Mouse (Mus musculus) right cerebral cortex, postnatal 4 days (tissue): ENCODE results near the gene Ppip5k2.
"Not testable (repeated sequence)": the region's sequence is repeated elsewhere in the genome, so short reads cannot be mapped to it uniquely, and the experiment has no call there.

Experiments used
- DNase-seq: peaks from one replicate; pipeline ENCODE4 v3.0.0-alpha.2; 2022

The Ppip5k2 gene

GRCm38 (mm10) chr1:97769904-97770753 is at the start of gene Ppip5k2, which contains the start of gene Gin1:
TSS of gene Ppip5k2 (minus strand) at chr1:97770411.
TSS of gene Gin1 (plus strand) at chr1:97770172.
- peak; percentile 93 for DNase-seq

GRCm38 (mm10) chr1:97809255-97809912 is 39.2 kb upstream of the Ppip5k2 start:
- no peak for DNase-seq

GRCm38 (mm10) chr1:97804520-97804919 is 34.3 kb upstream of the Ppip5k2 start:
- no peak for DNase-seq

GRCm38 (mm10) chr1:97802207-97802902 is 32.1 kb upstream of the Ppip5k2 start:
- DNase-seq = no peak

GRCm38 (mm10) chr1:97795936-97796335 is 25.7 kb upstream of the Ppip5k2 start:
- DNase-seq = no peak

GRCm38 (mm10) chr1:97794110-97794509 is 23.9 kb upstream of the Ppip5k2 start:
- no peak for DNase-seq

- DNase-seq = no peak
Measured at GRCm38 (mm10) chr1:97788490-97788889, 18.3 kb upstream of the Ppip5k2 start.

GRCm38 (mm10) chr1:97787674-97788073 is 17.5 kb upstream of the Ppip5k2 start:
- DNase-seq = no peak

- no peak for DNase-seq
Measured at GRCm38 (mm10) chr1:97785685-97786393, 15.6 kb upstream of the Ppip5k2 start.

GRCm38 (mm10) chr1:97784928-97785327 is 14.7 kb upstream of the Ppip5k2 start:
- no peak for DNase-seq

GRCm38 (mm10) chr1:97781674-97782073 is 11.5 kb upstream of the Ppip5k2 start:
- DNase-seq = no peak

GRCm38 (mm10) chr1:97773973-97774372 is 3.8 kb upstream of the Ppip5k2 start:
- DNase-seq = no peak

- no peak for DNase-seq
Measured at GRCm38 (mm10) chr1:97773362-97773761, 3.2 kb upstream of the Ppip5k2 start.

GRCm38 (mm10) chr1:97771727-97772126 is 1.5 kb upstream of the Ppip5k2 start:
- no peak for DNase-seq

GRCm38 (mm10) chr1:97771118-97771517 is 907 bp upstream of the Ppip5k2 start:
- DNase-seq = no peak

GRCm38 (mm10) chr1:97769294-97769903 is 812 bp downstream of the Ppip5k2 start:
- no peak for DNase-seq

- DNase-seq = no peak
Measured at GRCm38 (mm10) chr1:97768906-97769293, 1.3 kb downstream of the Ppip5k2 start.

- no peak for DNase-seq
Measured at GRCm38 (mm10) chr1:97768089-97768488, 2.1 kb downstream of the Ppip5k2 start.

- not testable (repeated sequence) for DNase-seq
Measured at GRCm38 (mm10) chr1:97765712-97766111, 4.5 kb downstream of the Ppip5k2 start.

GRCm38 (mm10) chr1:97761477-97761876 is 8.7 kb downstream of the Ppip5k2 start:
- DNase-seq = no peak

GRCm38 (mm10) chr1:97760598-97760997 is 9.6 kb downstream of the Ppip5k2 start:
- DNase-seq = no peak

- no peak for DNase-seq
Measured at GRCm38 (mm10) chr1:97759841-97760240, 10.4 kb downstream of the Ppip5k2 start.
